Mouse (Mus musculus): ENCODE data around the gene Spata22.

GRCm38 (mm10) chr11:73327361-73327760, 2.2 kb upstream of the Spata22 start:
- no peak for TF ChIP-seq CTCF (IDR thresholded peaks at IDR 0.05; ENCODE audit: low read depth)
- no peak for TF ChIP-seq EP300 (IDR thresholded peaks at IDR 0.05; ENCODE audit: low read depth)

All from liver, embryonic 14.5 days (tissue).